Mouse (Mus musculus): Measurements from ENCODE around the gene Tmem150c. TPM values are rescaled to one million over a fixed set of nuclear protein-coding genes. Genes with fewer than 3 reads are reported as not detected.

Gene Tmem150c
- polyA plus RNA-seq, 1 experiment from 2014 or later: 39.8 TPM

DNA sequence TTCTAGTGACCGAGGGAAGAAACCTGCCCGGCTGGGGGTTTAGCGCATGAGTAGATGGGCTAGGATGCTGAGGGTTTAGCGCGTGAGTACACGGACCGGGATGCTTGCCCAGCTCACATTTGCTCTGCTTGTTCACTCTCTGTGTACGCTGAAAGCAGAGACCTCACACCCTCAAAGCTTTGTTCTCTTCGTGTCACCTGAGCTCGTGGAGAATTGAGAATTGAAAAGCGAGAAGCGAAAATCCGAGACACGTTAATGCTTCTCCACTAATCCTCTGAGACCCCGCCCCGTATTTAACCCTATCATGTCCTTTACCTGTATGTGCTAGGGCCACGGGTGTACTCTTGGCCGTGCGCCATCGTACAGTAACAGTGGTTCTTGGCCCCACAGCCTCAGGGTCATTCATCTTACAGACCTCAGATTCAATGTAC is 38.9 kb downstream of the Tmem150c start:
- Histone ChIP-seq H3K36me3 (replicated peaks) (no peaks in the 10 kb centered on the region), H3K4me3 (peak overlapping the region; percentile 27), H3K9me3 (no peaks in the 10 kb centered on the region), H3K4me2 (peak overlapping the region; percentile 47), H3K27me3 (replicated peaks) (no peaks in the 10 kb centered on the region), H3K9ac (peak overlapping the region; percentile 31), H3K4me1 (peaks cover 14% of the 10 kb centered on the region), H3K27ac (peak overlapping the region; percentile 67)
- 3% methylated on average over 20 of the region's 20 CpGs for WGBS
- ATAC-seq (replicated peaks): peak; percentile 45; the same call in 1 of the 2 replicates

DNA sequence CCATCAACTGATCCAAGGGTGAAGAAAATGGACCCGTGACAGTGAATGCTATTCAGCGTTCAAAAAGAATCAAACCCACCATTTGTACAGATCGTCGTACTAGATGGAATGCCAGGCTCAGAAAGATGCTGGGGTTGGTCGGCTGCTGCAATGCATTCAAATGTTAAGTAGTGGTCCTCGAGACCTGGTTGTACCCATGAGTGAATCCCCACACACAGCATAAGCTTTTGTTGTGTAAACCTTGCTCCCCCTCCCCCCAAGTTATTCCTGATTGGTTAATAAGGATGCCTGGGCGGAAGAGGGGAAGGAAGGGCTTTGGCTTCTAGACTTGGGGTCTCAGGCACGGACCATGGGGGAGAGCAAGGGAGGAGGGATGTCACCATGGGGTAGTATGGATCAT is 40.3 kb downstream of the Tmem150c start:
- 44% methylated on average over 8 of the region's 8 CpGs for WGBS
- Histone ChIP-seq H3K27ac (no peak overlapping the region), H3K4me1 (peaks cover 14% of the 10 kb centered on the region), H3K36me3 (replicated peaks) (no peaks in the 10 kb centered on the region), H3K9me3 (no peaks in the 10 kb centered on the region), H3K4me2 (no peak overlapping the region), H3K4me3 (no peak overlapping the region), H3K9ac (no peak overlapping the region), H3K27me3 (replicated peaks) (no peaks in the 10 kb centered on the region)
- ATAC-seq (replicated peaks): no peak

- Histone ChIP-seq H3K36me3 (replicated peaks) (no peaks in the 10 kb centered on the region), H3K27me3 (replicated peaks) (no peaks in the 10 kb centered on the region), H3K9ac (no peak overlapping the region), H3K27ac (no peak overlapping the region), H3K4me3 (no peak overlapping the region), H3K9me3 (no peaks in the 10 kb centered on the region), H3K4me2 (no peak overlapping the region), H3K4me1 (peaks cover 3% of the 10 kb centered on the region)
- 37% methylated on average over 5 of the region's 5 CpGs for WGBS
- no peak for ATAC-seq (replicated peaks)
Measured at GRCm38 (mm10) chr5:100113403-100113802, 46.2 kb downstream of the Tmem150c start.

DNA sequence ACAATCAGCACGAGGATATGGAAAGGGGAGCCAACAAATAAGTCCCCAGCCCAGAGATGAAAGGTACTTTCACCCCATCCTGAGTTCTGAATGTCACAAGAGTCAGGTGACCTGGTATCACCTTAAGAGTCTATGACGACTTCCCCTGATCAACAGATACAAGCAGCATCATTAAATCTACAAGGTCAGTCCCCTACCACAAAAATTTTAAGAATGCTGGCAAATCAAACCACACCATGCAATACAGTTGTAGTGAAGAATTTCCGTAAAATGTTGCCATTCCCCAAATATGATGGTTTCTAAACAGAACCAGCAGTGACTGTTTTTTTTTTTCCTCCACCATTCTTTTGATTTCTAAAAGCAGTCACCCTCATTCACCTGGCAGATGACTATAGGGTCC is 49.0 kb downstream of the Tmem150c start:
- Histone ChIP-seq H3K27ac (no peak overlapping the region), H3K4me1 (peaks cover 3% of the 10 kb centered on the region), H3K4me2 (no peak overlapping the region), H3K27me3 (replicated peaks) (no peaks in the 10 kb centered on the region), H3K9me3 (no peaks in the 10 kb centered on the region), H3K36me3 (replicated peaks) (no peaks in the 10 kb centered on the region), H3K4me3 (no peak overlapping the region), H3K9ac (no peak overlapping the region)
- 88% methylated on average over 3 of the region's 3 CpGs for WGBS
- ATAC-seq (replicated peaks): no peak

DNA sequence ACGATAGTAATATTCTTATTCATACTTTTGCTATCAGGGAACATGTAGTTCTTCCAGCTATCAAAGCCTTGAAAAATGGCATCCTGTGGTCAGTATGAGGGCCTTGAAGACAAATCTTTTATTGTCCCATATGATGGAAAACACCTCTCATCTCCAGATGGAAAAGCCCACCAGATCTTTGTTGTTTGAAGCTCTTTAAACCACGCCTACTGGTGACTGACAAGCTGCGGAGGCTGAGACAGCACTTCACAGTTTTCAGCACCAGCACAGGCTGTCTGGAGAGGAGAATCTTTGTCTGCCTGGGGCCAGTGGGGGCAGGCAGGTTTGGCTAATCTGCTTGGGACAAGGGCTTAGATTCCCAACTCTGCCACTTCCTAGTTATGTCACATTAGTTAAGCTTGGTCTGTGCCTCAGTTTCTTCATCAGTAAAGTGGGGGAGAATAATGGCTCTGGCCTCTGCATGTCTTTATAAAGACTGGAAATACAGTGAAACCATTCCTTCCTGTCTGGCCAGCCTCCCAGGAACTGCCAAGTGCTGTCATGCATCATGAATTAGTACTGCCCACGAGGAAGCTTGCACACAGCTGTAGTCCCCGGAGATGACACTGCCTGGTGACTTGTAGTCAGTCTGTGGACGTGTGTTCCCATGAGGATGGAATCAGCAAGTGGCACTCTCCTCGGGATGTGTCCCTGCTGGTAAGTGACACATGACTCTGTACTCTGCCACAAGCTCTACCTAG is 49.9 kb downstream of the Tmem150c start:
- no peak for ATAC-seq (replicated peaks)
- no peaks in the 10 kb centered on the region for H3K27me3 ChIP-seq (replicated peaks)
- H3K4me3 ChIP-seq: no peak overlapping the region
- 55% methylated on average over 7 of the region's 7 CpGs for WGBS
- H3K9me3 ChIP-seq: no peaks in the 10 kb centered on the region
- H3K27ac ChIP-seq: no peak overlapping the region
- H3K4me2 ChIP-seq: no peak overlapping the region
- H3K36me3 ChIP-seq (replicated peaks): no peaks in the 10 kb centered on the region
- no peak overlapping the region for H3K9ac ChIP-seq
- H3K4me1 ChIP-seq: peaks cover 3% of the 10 kb centered on the region

DNA sequence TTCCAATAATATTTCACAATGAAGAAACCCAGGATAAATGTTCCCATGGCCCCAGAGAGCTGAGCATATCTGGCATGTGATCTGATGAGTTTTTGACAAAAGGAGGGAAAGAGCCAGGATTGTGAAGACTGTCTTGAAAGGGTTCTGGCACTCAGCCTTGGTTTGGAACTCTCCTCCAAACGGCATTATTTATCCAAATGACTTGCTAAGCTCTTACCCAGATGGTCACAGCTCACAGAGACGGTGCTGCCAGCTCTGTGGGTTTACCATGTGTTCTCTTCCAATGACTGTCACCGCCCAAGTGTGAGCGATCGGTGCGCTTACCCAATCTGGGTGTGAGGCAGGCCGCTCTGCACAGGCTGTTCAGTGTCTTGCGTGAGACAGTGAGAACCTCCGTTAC is 50.7 kb downstream of the Tmem150c start:
- Histone ChIP-seq H3K4me3 (no peak overlapping the region), H3K36me3 (replicated peaks) (no peaks in the 10 kb centered on the region), H3K9me3 (no peaks in the 10 kb centered on the region), H3K9ac (no peak overlapping the region), H3K27ac (no peak overlapping the region), H3K27me3 (replicated peaks) (no peaks in the 10 kb centered on the region), H3K4me2 (no peak overlapping the region), H3K4me1 (peaks cover 3% of the 10 kb centered on the region)
- WGBS: 66% methylated on average over 9 of the region's 9 CpGs
- peak; percentile 70 for ATAC-seq (replicated peaks)

DNA sequence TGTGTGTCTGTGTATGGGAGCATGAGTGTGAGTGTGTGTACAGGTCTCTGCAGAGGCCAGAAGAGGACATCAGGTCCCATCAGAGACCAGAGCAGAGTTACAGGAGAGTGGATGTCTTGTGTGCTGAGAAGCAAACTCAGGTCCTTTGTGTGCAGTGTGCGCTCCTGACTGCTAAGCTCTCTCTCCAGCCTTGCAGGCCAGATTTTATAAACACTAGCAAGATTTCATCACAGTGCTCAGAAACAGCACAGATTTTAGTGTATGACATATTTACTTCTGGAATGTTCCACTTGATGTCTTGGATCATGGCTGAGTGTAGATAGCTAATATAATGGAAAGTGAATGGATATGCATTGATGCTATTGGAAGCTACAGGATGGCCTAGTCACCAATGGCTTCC is 57.2 kb downstream of the Tmem150c start:
- WGBS: 97% methylated on average over 1 of the region's 1 CpGs
- H3K4me3 ChIP-seq: no peak overlapping the region
- H3K36me3 ChIP-seq (replicated peaks): no peaks in the 10 kb centered on the region
- H3K4me1 ChIP-seq: no peaks in the 10 kb centered on the region
- no peak overlapping the region for H3K27ac ChIP-seq
- no peaks in the 10 kb centered on the region for H3K9me3 ChIP-seq
- H3K9ac ChIP-seq: no peak overlapping the region
- H3K27me3 ChIP-seq (replicated peaks): no peaks in the 10 kb centered on the region
- H3K4me2 ChIP-seq: no peak overlapping the region
- no peak for ATAC-seq (replicated peaks)

DNA sequence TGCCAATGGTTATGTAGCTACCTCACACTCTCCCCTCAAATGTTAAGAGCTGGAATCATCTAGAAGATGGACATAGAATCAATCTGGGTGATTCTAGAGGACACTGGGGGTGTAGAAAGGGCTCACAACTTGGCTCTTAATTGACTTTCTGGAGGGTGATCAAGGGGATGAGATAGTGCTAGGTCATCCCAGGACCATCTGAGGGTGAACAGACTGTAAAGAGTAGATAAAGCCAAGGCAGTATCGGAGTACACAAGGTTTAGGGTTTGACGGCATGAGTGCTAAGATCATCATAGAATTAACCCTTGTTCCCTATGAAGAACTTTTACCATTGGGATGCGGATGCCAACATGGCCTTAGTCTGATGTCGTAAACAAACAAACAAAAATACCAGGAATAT is 61.6 kb downstream of the Tmem150c start:
- ATAC-seq (replicated peaks): no peak
- no peak overlapping the region for H3K4me3 ChIP-seq
- H3K27ac ChIP-seq: no peak overlapping the region
- H3K4me2 ChIP-seq: no peak overlapping the region
- WGBS: 97% methylated on average over 4 of the region's 4 CpGs
- no peaks in the 10 kb centered on the region for H3K9me3 ChIP-seq
- no peaks in the 10 kb centered on the region for H3K4me1 ChIP-seq
- H3K27me3 ChIP-seq (replicated peaks): no peaks in the 10 kb centered on the region
- H3K9ac ChIP-seq: no peak overlapping the region
- no peaks in the 10 kb centered on the region for H3K36me3 ChIP-seq (replicated peaks)

- no peak overlapping the region for H3K4me2 ChIP-seq
- no peak overlapping the region for H3K27ac ChIP-seq
- peaks cover 3% of the 10 kb centered on the region for H3K4me1 ChIP-seq
- no peak for ATAC-seq (replicated peaks)
- no peak overlapping the region for H3K4me3 ChIP-seq
- H3K27me3 ChIP-seq (replicated peaks): no peaks in the 10 kb centered on the region
- H3K9ac ChIP-seq: no peak overlapping the region
- no peaks in the 10 kb centered on the region for H3K9me3 ChIP-seq
- no peaks in the 10 kb centered on the region for H3K36me3 ChIP-seq (replicated peaks)
- 66% methylated on average over 5 of the region's 5 CpGs for WGBS
Measured at GRCm38 (mm10) chr5:100096955-100097354, 62.7 kb downstream of the Tmem150c start.

DNA sequence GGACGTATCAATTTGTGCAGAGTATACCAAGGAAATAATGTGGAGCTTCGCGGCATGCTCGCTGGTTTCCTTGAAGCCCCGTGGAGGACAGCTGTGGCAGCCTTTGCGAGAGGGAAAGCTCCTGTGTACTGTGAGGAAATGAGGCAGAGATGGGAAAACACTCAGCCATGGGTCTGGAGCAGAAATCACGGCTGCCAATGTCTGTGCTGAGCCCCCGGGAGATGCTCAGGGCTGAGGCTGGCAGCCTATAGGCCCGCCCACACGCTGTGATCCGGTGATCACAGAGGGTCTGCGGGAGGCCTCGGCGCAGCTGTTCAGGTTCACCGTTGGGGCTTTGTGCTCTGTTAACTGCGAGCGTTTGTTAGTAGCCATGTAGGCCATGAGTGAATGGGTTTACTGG is 68.0 kb downstream of the Tmem150c start:
- WGBS: 4% methylated on average over 17 of the region's 17 CpGs
- peak overlapping the region; percentile 41 for H3K4me2 ChIP-seq
- ATAC-seq (replicated peaks): peak; percentile 84
- no peaks in the 10 kb centered on the region for H3K36me3 ChIP-seq (replicated peaks)
- peak overlapping the region; percentile 15; the same call in 1 of the 2 replicates for H3K9ac ChIP-seq
- H3K27ac ChIP-seq: peak overlapping the region; percentile 78
- H3K4me3 ChIP-seq: peak overlapping the region; percentile 9
- no peaks in the 10 kb centered on the region for H3K9me3 ChIP-seq
- H3K4me1 ChIP-seq: peaks cover 23% of the 10 kb centered on the region
- H3K27me3 ChIP-seq (replicated peaks): no peaks in the 10 kb centered on the region

DNA sequence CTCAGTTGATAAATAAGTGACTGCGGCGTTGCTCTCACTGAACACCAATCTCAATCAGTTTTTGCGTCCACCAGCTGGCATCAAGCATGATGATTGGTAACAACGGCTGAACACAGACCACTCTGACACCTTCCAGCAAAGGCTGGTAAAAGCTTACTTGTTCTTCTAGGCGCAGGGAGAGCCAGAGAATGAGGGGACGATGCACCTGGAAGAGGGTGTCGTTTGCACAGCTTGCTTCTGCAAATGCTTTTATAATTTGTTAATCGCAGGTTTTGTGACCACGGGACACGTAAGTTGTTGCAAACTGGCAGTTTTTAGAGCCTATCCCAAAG is 68.4 kb downstream of the Tmem150c start:
- H3K9ac ChIP-seq: peak overlapping the region; percentile 15; the same call in 1 of the 2 replicates
- H3K27me3 ChIP-seq (replicated peaks): no peaks in the 10 kb centered on the region
- peak overlapping the region; percentile 41 for H3K4me2 ChIP-seq
- H3K4me3 ChIP-seq: peak overlapping the region; percentile 9; the same call in 1 of the 2 replicates
- peak; percentile 55; the same call in 1 of the 2 replicates for ATAC-seq (replicated peaks)
- H3K4me1 ChIP-seq: peaks cover 23% of the 10 kb centered on the region
- no peaks in the 10 kb centered on the region for H3K36me3 ChIP-seq (replicated peaks)
- H3K27ac ChIP-seq: peak overlapping the region; percentile 78
- no peaks in the 10 kb centered on the region for H3K9me3 ChIP-seq
- WGBS: 17% methylated on average over 10 of the region's 10 CpGs

GRCm38 (mm10) chr5:100090515-100091262 is 68.9 kb downstream of the Tmem150c start:
- Histone ChIP-seq H3K9me3 (no peaks in the 10 kb centered on the region), H3K9ac (no peak overlapping the region), H3K4me3 (no peak overlapping the region), H3K36me3 (replicated peaks) (no peaks in the 10 kb centered on the region), H3K4me1 (peaks cover 24% of the 10 kb centered on the region), H3K4me2 (peak overlapping the region; percentile 41), H3K27me3 (replicated peaks) (no peaks in the 10 kb centered on the region), H3K27ac (peak overlapping the region; percentile 78)
- 16% methylated on average over 12 of the region's 12 CpGs for WGBS
- ATAC-seq (replicated peaks): peak; percentile 60; the same call in 1 of the 2 replicates

Measured in midbrain, embryonic 15.5 days (tissue).